Mouse (Mus musculus) embryonic fibroblast, embryonic 13.5 days (primary cell): ENCODE data around the gene Nfe2l1.

ENCODE experiments used
- CTCF ChIP-seq: IDR thresholded peaks from 2 replicates; pipeline ENCODE4 v1.5.1; 2011; ENCODE audit warnings: mild to moderate bottlenecking, control low read depth, low read length, moderate library complexity, borderline replicate concordance; ENCODE audit not compliant: insufficient read depth
- POLR2A ChIP-seq: IDR thresholded peaks from 2 replicates; pipeline ENCODE4 v1.6.1; 2011; ENCODE audit warnings: low read depth, mild to moderate bottlenecking, control low read depth, low read length, moderate library complexity

- TF ChIP-seq CTCF: no peak
- no peak for TF ChIP-seq POLR2A
Measured at GRCm38 (mm10) chr11:96795491-96795890, 34.3 kb downstream of the Nfe2l1 start.
